Mouse (Mus musculus) liver, embryonic 14.5 days (tissue): ENCODE data around the gene Gatad2b.

ENCODE experiments used
- CTCF ChIP-seq: IDR thresholded peaks from 2 replicates; pipeline ENCODE4 v1.5.1; 2016; ENCODE audit warnings: antibody characterized with exemption, low read depth, control low read depth
- EP300 ChIP-seq: IDR thresholded peaks from 2 replicates; pipeline ENCODE4 v1.6.1; 2016; ENCODE audit warnings: antibody characterized with exemption, low read depth

- TF ChIP-seq CTCF = no peak
- no peak for TF ChIP-seq EP300
Measured at GRCm38 (mm10) chr3:90332485-90332884, 39.5 kb downstream of the Gatad2b start.
